Mouse (Mus musculus): ENCODE data around the gene Tbx2. TPM values are rescaled to one million over a fixed set of nuclear protein-coding genes. Genes with fewer than 3 reads are reported as not detected.

Gene Tbx2
- total and polyA plus RNA-seq, 3 experiments, result 0.17 TPM; not detected in 2

DNA sequence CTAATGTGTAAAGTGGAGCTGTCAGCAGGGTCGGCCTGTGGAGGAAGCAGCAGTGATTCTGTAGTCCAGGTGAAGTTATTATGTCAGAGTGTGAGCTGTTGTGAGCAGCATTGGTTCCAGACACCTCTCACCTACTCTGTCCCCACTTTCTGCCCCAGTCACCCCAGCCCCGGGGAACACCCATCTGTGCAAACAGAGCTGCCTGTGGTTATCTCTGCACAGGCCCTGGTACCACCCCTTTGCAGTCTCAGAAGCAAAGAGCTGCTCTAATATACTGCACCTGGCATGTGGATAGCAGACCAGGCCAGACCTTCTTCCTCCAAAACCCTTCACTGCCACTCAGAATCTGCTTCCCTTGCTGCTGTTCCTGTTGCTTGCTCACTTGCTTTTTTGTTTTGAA lies 42.1 kb upstream of the Tbx2 start:
- H3K4me3 ChIP-seq (replicated peaks in 1 of 3; ENCODE audit: low read depth in 2 of 3, low read length in 2 of 3, poor library complexity in 1 of 3), result no peak overlapping the region
- in situ Hi-C loops (cut with MboI; ENCODE audit: low pct_ligation_motif_present, low pct_unique_long_range_greater_than_20kb, low sequenced_read_pairs) (no loop called here), dilution Hi-C loops (cut with MboI; ENCODE audit: extremely low pct_ligation_motif_present, extremely low pct_unique_long_range_greater_than_20kb, low sequenced_read_pairs) (no loop called here)
- H3K4me2 ChIP-seq (ENCODE audit: insufficient read depth, low read depth, poor library complexity, severe bottlenecking), result no peak overlapping the region
- no peak for DNase-seq (ENCODE audit: extremely low read depth)
- no peak overlapping the region for H3K9ac ChIP-seq (ENCODE audit: insufficient read depth, low read depth)
- TF ChIP-seq MXI1 (IDR thresholded peaks at IDR 0.05; ENCODE audit: low read depth, low read length) (no peak), ZNF384 (IDR thresholded peaks at IDR 0.05; ENCODE audit: low read depth, low read length) (no peak), JUND (conservative IDR thresholded peaks at IDR 0.05; ENCODE audit: low read depth, low read length) (no peak), E2F4 (IDR thresholded peaks at IDR 0.05; ENCODE audit: insufficient replicate concordance, low read depth, low read length) (no peak), JUN (IDR thresholded peaks at IDR 0.05; ENCODE audit: insufficient read depth, low read depth, low read length) (no peak), EP300 (IDR thresholded peaks at IDR 0.05; ENCODE audit: low read length) (no peak), MAX (IDR thresholded peaks at IDR 0.05; ENCODE audit: low read length) (no peak), ZC3H11A (IDR thresholded peaks at IDR 0.05; ENCODE audit: low read depth, low read length) (no peak)
- H3K4me1 ChIP-seq (ENCODE audit: control insufficient read depth in 1 of 2, insufficient read depth in 2 of 2), result peaks cover 2 to 32% of the 10 kb centered on the region in 2 experiments; a peak in 2 of 4 replicates
- no peaks in the 10 kb centered on the region for H3K27me3 ChIP-seq (replicated peaks)
- H3K79me2 ChIP-seq (replicated peaks; ENCODE audit: control insufficient read depth, extremely low read depth, insufficient read depth, poor library complexity, severe bottlenecking), result no peaks in the 10 kb centered on the region
- no peaks in the 10 kb centered on the region for H3K9me3 ChIP-seq (replicated peaks; ENCODE audit: low read length)
- H3K36me3 ChIP-seq (replicated peaks in 1 of 2; ENCODE audit: control insufficient read depth in 1 of 2, insufficient read depth in 1 of 2, low read length in 1 of 2), result no peaks in the 10 kb centered on the region
- H3K27ac ChIP-seq (ENCODE audit: insufficient read depth, low read depth), result no peak overlapping the region

- no peak for DNase-seq (ENCODE audit: extremely low read depth)
- Histone ChIP-seq H3K4me3 (replicated peaks in 1 of 3; ENCODE audit: low read depth in 2 of 3, low read length in 2 of 3, poor library complexity in 1 of 3) (no peak overlapping the region), H3K27me3 (replicated peaks) (no peaks in the 10 kb centered on the region), H3K79me2 (replicated peaks; ENCODE audit: control insufficient read depth, extremely low read depth, insufficient read depth, poor library complexity, severe bottlenecking) (no peaks in the 10 kb centered on the region), H3K27ac (ENCODE audit: insufficient read depth, low read depth) (no peak overlapping the region), H3K4me2 (ENCODE audit: insufficient read depth, low read depth, poor library complexity, severe bottlenecking) (no peak overlapping the region), H3K36me3 (replicated peaks in 1 of 2; ENCODE audit: control insufficient read depth in 1 of 2, insufficient read depth in 1 of 2, low read length in 1 of 2) (no peaks in the 10 kb centered on the region), H3K9ac (ENCODE audit: insufficient read depth, low read depth) (no peak overlapping the region), H3K9me3 (replicated peaks; ENCODE audit: low read length) (no peaks in the 10 kb centered on the region), H3K4me1 (ENCODE audit: control insufficient read depth in 1 of 2, insufficient read depth in 2 of 2) (peaks cover 2 to 32% of the 10 kb centered on the region in 2 experiments; a peak in 2 of 4 replicates)
- dilution Hi-C loops (cut with MboI; ENCODE audit: extremely low pct_ligation_motif_present, extremely low pct_unique_long_range_greater_than_20kb, low sequenced_read_pairs) (no loop called here), in situ Hi-C loops (cut with MboI; ENCODE audit: low pct_ligation_motif_present, low pct_unique_long_range_greater_than_20kb, low sequenced_read_pairs) (no loop called here)
- TF ChIP-seq USF1 (IDR thresholded peaks at IDR 0.05; ENCODE audit: low read depth, low read length) (no peak), EP300 (IDR thresholded peaks at IDR 0.05; ENCODE audit: low read length) (no peak), TCF12 (IDR thresholded peaks at IDR 0.05; ENCODE audit: low read depth, low read length) (no peak), JUND (conservative IDR thresholded peaks at IDR 0.05; ENCODE audit: low read depth, low read length) (no peak), MAZ (IDR thresholded peaks at IDR 0.05; ENCODE audit: low read depth, low read length) (no peak), POLR2A (IDR thresholded peaks at IDR 0.05; ENCODE audit: low read depth, low read length) (no peak), CHD2 (IDR thresholded peaks at IDR 0.05; ENCODE audit: low read length) (no peak), ZNF384 (IDR thresholded peaks at IDR 0.05; ENCODE audit: low read depth, low read length) (no peak), HCFC1 (IDR thresholded peaks at IDR 0.05; ENCODE audit: low read depth, low read length) (no peak), ZC3H11A (IDR thresholded peaks at IDR 0.05; ENCODE audit: low read depth, low read length) (no peak), GABPA (IDR thresholded peaks at IDR 0.05; ENCODE audit: insufficient replicate concordance, low read depth, low read length) (no peak)
Measured at GRCm38 (mm10) chr11:85791212-85791611, 41.1 kb upstream of the Tbx2 start.
